Mouse (Mus musculus) limb, embryonic 12.5 days (tissue): ENCODE data around the gene Hdgf. TPM values are rescaled to one million over a fixed set of nuclear protein-coding genes. Genes with fewer than 3 reads are reported as not detected.
"Not testable (repeated sequence)": the region's sequence is repeated elsewhere in the genome, so short reads cannot be mapped to it uniquely, and the experiment has no call there.

Experiments
- ATAC-seq: fragments of 200-750 bp; cut with Nextera tagmentation; 2 replicates; pipeline ENCODE4 v1.8.0; 2017; ENCODE audit warnings: low read depth, moderate TSS enrichment; ENCODE audit not compliant: insufficient number of reproducible peaks, insufficient read depth, low FRiP score, low TSS enrichment
- H3K27ac ChIP-seq: fragments of 300-500 bp; sonication (generic); 2 replicates; pipeline ENCODE4 v1.5.1; 2016; ENCODE audit warnings: mild to moderate bottlenecking, moderate library complexity
- H3K27me3 ChIP-seq: fragments of 300-500 bp; sonication (generic); 2 replicates; pipeline ENCODE4 v1.6.1; 2016; ENCODE audit warnings: mild to moderate bottlenecking, moderate library complexity
- H3K36me3 ChIP-seq: fragments of 300-500 bp; sonication (generic); 2 replicates; pipeline ENCODE4 v1.6.1; 2016; ENCODE audit warnings: mild to moderate bottlenecking, moderate library complexity
- H3K4me1 ChIP-seq: fragments of 300-500 bp; sonication (generic); replicated peaks from 2 replicates; pipeline ENCODE4 v1.6.1; 2016
- H3K4me2 ChIP-seq: fragments of 300-500 bp; sonication (generic); 2 replicates; pipeline ENCODE4 v1.6.1; 2016; ENCODE audit warnings: mild to moderate bottlenecking, moderate library complexity
- H3K4me3 ChIP-seq: fragments of 300-500 bp; sonication (generic); replicated peaks from 2 replicates; pipeline ENCODE4 v1.5.1; 2016; ENCODE audit warnings: mild to moderate bottlenecking
- H3K9ac ChIP-seq: fragments of 300-500 bp; sonication (generic); replicated peaks from 2 replicates; pipeline ENCODE4 v1.6.1; 2016; ENCODE audit warnings: mild to moderate bottlenecking, moderate library complexity
- H3K9me3 ChIP-seq: fragments of 300-500 bp; sonication (generic); 2 replicates; pipeline ENCODE4 v1.6.1; 2016; ENCODE audit warnings: mild to moderate bottlenecking, moderate library complexity
- WGBS: fragments of 180-500 bp; shearing (Covaris S2); methylation state at CpG from one replicate; pipeline ENCODE4 v1.1.7; 2016; 5-methylcytosine and 5-hydroxymethylcytosine counted together
- polyA plus RNA-seq: library from polyadenylated mRNA; unstranded; fragments of >200 nt; fragmentation: Nextera tagmentation; extraction: Ambion mirVana; gene quantifications from 2 replicates; pipeline ENCODE4 v1.2.1, GENCODE M21; 2016

Gene Hdgf
- 286 and 294 TPM in 2 replicates for polyA plus RNA-seq

- H3K4me1 ChIP-seq = peaks cover 38% of the 10 kb centered on the region
- ATAC-seq = peak; percentile 88
- H3K27ac ChIP-seq = peak within 1 kb of the TSS; percentile 96
- H3K27me3 ChIP-seq = no peaks in the 10 kb centered on the region
- under 1% methylated on average over 54 of the region's 57 CpGs for WGBS
- H3K4me3 ChIP-seq = peak within 1 kb of the TSS; percentile 98
- no peaks in the 10 kb centered on the region for H3K9me3 ChIP-seq
- peak within 1 kb of the TSS; percentile 97 for H3K9ac ChIP-seq
- H3K4me2 ChIP-seq = peak within 1 kb of the TSS; percentile 94
- H3K36me3 ChIP-seq = no peaks in the 10 kb centered on the region
Measured at GRCm38 (mm10) chr3:87905880-87906485, at the start of gene Hdgf. Gene Hdgf (plus strand): TSS chr3:87906321.

DNA sequence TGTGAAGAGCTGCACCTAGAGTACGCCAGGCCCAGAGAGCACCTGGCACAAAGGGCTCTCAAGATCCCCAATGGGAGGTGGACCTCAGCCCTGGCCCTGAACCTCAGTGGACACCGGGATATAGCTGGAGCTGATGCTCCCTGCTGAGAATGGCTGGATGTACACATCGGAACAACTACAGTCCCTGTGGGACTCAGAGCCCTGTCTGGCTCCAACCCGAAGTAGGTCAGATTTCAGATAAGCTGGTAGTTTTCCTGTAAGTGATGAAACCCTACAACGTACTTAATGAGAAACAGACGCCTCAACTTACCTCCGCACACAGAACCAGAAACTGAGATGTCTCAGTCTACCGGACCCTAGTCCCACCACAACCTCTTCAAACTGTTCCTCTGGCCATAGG lies 48.5 kb upstream of the Hdgf start:
- WGBS = 60% methylated on average over 8 of the region's 8 CpGs
- Histone ChIP-seq H3K4me1 (no peaks in the 10 kb centered on the region), H3K27me3 (no peaks in the 10 kb centered on the region), H3K9ac (no peak overlapping the region), H3K36me3 (peaks cover 70% of the 10 kb centered on the region), H3K9me3 (no peaks in the 10 kb centered on the region), H3K27ac (no peak overlapping the region), H3K4me3 (no peak overlapping the region), H3K4me2 (no peak overlapping the region)
- no peak for ATAC-seq

DNA sequence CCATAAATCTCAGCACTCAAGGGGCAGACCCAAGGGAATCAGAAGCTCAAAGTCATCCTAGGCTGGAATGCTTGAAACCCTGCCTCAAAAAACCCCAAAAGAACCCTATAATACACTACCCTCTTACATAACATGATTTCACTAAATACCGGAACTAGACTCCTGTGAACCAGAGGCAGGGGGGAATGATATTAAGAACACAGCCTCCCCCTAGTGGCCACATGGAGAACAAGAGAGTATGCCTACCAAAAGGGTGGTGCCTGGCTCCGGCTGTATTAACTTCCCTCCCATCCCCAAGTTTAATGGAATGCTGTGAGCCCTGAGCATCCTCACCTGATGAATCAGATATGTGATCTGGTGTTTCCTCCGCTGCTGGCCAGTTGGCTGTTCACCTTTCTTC lies 46.3 kb upstream of the Hdgf start:
- H3K4me3 ChIP-seq = no peak overlapping the region
- no peak overlapping the region for H3K9ac ChIP-seq
- WGBS = 34% methylated on average over 3 of the region's 3 CpGs
- no peaks in the 10 kb centered on the region for H3K4me1 ChIP-seq
- ATAC-seq = no peak
- no peaks in the 10 kb centered on the region for H3K9me3 ChIP-seq
- peaks cover 88% of the 10 kb centered on the region for H3K36me3 ChIP-seq
- no peaks in the 10 kb centered on the region for H3K27me3 ChIP-seq
- no peak overlapping the region for H3K27ac ChIP-seq
- H3K4me2 ChIP-seq = no peak overlapping the region

DNA sequence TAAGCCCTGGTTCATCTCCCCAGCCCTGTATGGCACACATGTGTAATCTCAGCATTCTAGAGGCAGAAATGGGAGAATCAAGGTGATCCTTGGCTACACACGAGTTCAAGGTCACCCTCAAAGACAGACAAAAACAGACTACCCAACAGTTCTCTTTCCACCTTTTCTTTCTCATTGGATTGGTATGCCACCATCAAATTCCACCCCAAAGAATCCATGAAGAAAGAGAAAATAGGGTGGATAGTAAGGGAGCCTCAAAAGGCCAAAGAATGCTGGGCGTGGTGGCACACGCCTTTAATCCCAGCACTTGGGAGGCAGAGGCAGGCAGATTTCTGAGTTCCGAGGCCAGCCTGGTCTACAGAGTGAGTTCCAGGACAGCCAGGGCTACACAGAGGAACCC lies 42.0 kb upstream of the Hdgf start:
- WGBS = 93% methylated on average over 4 of the region's 4 CpGs
- not testable (repeated sequence) for H3K4me2 ChIP-seq, H3K27me3 ChIP-seq, H3K9me3 ChIP-seq, H3K4me1 ChIP-seq, H3K4me3 ChIP-seq, ATAC-seq, H3K27ac ChIP-seq, H3K9ac ChIP-seq
- peaks cover 95% of the 10 kb centered on the region for H3K36me3 ChIP-seq

DNA sequence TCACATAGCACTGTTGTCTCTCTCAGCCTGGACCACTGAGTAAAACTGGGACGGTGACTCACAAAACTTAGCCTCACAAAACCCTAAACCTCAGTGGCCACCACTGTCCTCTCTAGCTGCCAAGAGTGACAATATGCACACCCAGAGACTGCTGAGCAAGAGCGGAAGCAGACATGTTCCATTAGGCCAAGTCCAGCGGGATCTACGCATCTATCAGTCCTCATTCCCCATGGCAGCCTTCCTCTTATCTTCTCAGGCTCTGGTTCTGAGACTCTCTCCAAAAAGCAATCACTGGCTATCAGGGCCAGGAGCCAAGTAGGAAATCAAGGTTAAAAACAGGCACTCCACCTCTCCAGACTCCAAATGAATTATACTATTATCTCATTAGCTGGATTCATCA lies 28.4 kb upstream of the Hdgf start:
- H3K9ac ChIP-seq = no peak overlapping the region
- no peaks in the 10 kb centered on the region for H3K27me3 ChIP-seq
- H3K27ac ChIP-seq = no peak overlapping the region
- no peaks in the 10 kb centered on the region; the same call in 1 of the 2 replicates for H3K4me1 ChIP-seq
- H3K9me3 ChIP-seq = no peaks in the 10 kb centered on the region
- no peak overlapping the region for H3K4me3 ChIP-seq
- peaks cover 55% of the 10 kb centered on the region for H3K36me3 ChIP-seq
- ATAC-seq = no peak
- H3K4me2 ChIP-seq = no peak overlapping the region
- WGBS = 91% methylated on average over 4 of the region's 4 CpGs

DNA sequence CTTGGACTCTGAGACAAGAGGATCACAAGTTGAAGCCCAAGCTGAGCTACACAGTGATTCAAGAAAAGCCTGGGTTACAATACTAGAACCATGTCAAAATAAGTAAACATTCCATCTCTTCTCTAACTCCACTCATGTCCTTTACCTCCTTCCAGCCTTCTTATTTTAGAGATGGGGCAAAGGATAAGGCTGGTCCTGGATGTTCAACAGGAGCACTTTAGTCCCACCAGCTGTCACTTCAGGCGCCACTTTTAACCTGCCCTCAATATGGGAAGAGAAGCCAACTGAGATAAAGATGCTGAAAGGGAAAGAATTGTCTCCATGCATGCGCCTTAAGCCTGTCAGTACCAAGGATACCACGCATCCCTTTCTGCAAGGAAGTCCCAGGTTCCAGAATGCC lies 21.8 kb upstream of the Hdgf start:
- no peaks in the 10 kb centered on the region for H3K27me3 ChIP-seq
- peak overlapping the region; percentile 84 for H3K4me3 ChIP-seq
- no peak for ATAC-seq
- peak overlapping the region; percentile 94 for H3K4me2 ChIP-seq
- H3K4me1 ChIP-seq = peaks cover 16% of the 10 kb centered on the region
- H3K9ac ChIP-seq = peak overlapping the region; percentile 88
- 5% methylated on average over 3 of the region's 3 CpGs for WGBS
- H3K36me3 ChIP-seq = peaks cover 26% of the 10 kb centered on the region
- H3K27ac ChIP-seq = peak overlapping the region; percentile 92; the same call in 1 of the 2 replicates
- no peaks in the 10 kb centered on the region for H3K9me3 ChIP-seq

DNA sequence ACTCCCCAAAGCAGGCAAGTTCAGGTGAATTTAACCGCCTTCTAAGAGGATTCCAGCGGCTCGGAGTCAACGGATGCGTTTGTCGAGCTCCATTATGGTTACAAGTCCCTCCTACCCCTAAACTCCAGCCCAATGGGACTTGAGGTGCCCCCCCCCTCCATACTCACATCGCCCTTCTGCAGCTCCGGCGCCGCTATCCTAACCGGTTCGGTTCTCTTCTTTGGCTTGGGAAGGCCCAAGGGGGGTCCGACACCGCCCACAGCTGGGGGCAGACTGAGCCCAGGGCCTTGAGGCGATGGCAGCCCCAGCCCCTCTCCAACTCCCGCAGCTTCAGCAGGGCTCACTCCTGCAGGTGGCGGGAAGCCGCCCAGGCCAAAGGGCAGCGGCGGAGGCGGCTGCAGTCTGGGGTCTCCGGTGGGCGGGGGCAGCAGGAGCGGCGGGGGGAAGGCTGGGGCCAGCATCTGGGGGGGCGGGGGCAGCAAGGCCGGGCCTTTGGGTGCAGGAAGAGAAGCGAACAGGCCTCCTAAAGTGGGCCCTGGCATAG lies 21.3 kb upstream of the Hdgf start:
- peak overlapping the region; percentile 84 for H3K4me3 ChIP-seq
- ATAC-seq = peak; percentile 13
- peaks cover 23% of the 10 kb centered on the region for H3K36me3 ChIP-seq
- peak overlapping the region; percentile 92 for H3K27ac ChIP-seq
- no peaks in the 10 kb centered on the region for H3K9me3 ChIP-seq
- H3K4me2 ChIP-seq = peak overlapping the region; percentile 94
- no peaks in the 10 kb centered on the region for H3K27me3 ChIP-seq
- peak overlapping the region; percentile 88 for H3K9ac ChIP-seq
- peaks cover 16% of the 10 kb centered on the region for H3K4me1 ChIP-seq
- WGBS = 0% methylated on average over 28 of the region's 28 CpGs

DNA sequence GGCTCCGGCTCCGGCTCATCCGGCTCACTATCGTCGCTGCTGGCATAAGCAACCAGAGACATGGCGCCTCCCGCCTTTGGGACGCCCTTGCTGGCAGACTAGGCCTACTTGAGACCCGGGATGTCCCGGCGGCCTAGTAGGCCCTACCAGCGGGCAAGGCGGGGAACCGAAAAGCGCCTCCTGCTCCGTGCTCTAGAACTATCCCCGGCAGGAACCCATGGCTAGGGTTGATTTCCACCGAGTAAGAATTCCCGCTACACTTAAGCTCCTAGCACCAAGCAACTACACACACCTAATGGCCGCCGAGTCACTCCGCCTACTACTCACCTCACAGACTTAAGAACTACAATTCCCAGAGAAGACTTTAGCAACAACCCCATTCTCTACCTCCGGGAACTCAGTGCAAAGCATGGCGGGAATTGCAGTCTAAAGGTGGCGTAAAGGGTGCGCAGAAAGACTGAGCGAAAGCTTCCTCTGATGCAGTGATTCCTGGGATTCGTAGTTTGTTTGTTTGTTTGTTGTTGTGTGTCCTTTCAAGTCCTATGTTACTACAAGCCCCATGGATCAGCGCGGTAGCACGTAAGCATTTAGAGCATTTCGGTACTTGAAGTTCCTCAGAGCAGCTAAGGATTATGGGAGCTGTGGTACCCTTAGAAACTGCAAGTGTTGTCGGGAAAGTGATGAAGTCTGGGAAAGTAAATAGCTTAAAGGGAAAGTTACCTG lies 20.7 kb upstream of the Hdgf start, which contains the start of gene Prcc:
Gene Prcc (minus strand): TSS at position 328 of the 723 bp plus-strand sequence.
- Histone ChIP-seq H3K4me3 (peak within 1 kb of the TSS; percentile 84), H3K36me3 (peaks cover 17% of the 10 kb centered on the region), H3K27ac (peak within 1 kb of the TSS; percentile 92), H3K27me3 (no peaks in the 10 kb centered on the region), H3K4me2 (peak within 1 kb of the TSS; percentile 94), H3K9me3 (no peaks in the 10 kb centered on the region), H3K9ac (peak within 1 kb of the TSS; percentile 88), H3K4me1 (peaks cover 16% of the 10 kb centered on the region)
- under 1% methylated on average over 33 of the region's 33 CpGs for WGBS
- ATAC-seq = peak; percentile 98

- peak overlapping the region; percentile 48; the same call in 1 of the 2 replicates for H3K9ac ChIP-seq
- H3K4me3 ChIP-seq = peak overlapping the region; percentile 84
- no peaks in the 10 kb centered on the region for H3K9me3 ChIP-seq
- H3K4me1 ChIP-seq = peaks cover 16% of the 10 kb centered on the region
- no peaks in the 10 kb centered on the region for H3K27me3 ChIP-seq
- ATAC-seq = peak; percentile 29; the same call in 1 of the 2 replicates
- 18% methylated on average over 10 of the region's 10 CpGs for WGBS
- H3K36me3 ChIP-seq = peaks cover 11% of the 10 kb centered on the region; the same call in 1 of the 2 replicates
- no peak overlapping the region for H3K27ac ChIP-seq
- peak overlapping the region; percentile 51 for H3K4me2 ChIP-seq
Measured at GRCm38 (mm10) chr3:87886004-87886365, 20.1 kb upstream of the Hdgf start.

GRCm38 (mm10) chr3:87886416-87886815 lies 19.7 kb upstream of the Hdgf start:
- ATAC-seq = no peak
- no peak overlapping the region for H3K27ac ChIP-seq
- no peaks in the 10 kb centered on the region for H3K9me3 ChIP-seq
- no peaks in the 10 kb centered on the region for H3K27me3 ChIP-seq
- H3K4me1 ChIP-seq = peaks cover 16% of the 10 kb centered on the region
- peaks cover 7% of the 10 kb centered on the region; the same call in 1 of the 2 replicates for H3K36me3 ChIP-seq
- no peak overlapping the region for H3K9ac ChIP-seq
- H3K4me2 ChIP-seq = peak overlapping the region; percentile 51
- WGBS = 85% methylated on average over 6 of the region's 6 CpGs
- H3K4me3 ChIP-seq = peak overlapping the region; percentile 84; the same call in 1 of the 2 replicates

- not testable (repeated sequence) for ATAC-seq, H3K36me3 ChIP-seq, H3K9me3 ChIP-seq, H3K27ac ChIP-seq, H3K4me3 ChIP-seq, H3K4me2 ChIP-seq, H3K27me3 ChIP-seq, H3K9ac ChIP-seq
- H3K4me1 ChIP-seq = peaks cover 16% of the 10 kb centered on the region
- WGBS = 82% methylated on average over 4 of the region's 4 CpGs
Measured at GRCm38 (mm10) chr3:87887400-87887799, 18.7 kb upstream of the Hdgf start.
